7 mouse cellular contexts compared by ENCODE assay signal in the genomic region with DNA sequence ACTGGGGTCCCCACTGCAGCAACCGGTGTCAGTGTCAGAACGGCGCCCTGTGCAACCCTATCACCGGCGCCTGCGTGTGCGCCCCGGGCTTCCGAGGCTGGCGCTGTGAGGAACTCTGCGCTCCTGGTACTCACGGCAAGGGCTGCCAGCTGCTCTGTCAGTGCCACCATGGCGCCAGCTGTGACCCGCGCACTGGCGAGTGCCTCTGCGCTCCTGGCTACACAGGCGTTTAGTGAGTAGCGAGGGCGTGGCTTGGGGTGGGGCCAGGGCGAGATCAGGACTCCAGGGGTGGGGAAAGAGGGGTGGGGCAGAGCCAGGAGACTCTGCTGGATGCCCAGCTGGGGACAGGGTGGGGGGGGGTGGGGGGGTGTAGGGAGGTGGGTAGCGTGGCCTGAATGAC.
DNase-seq lines count a peak whose midpoint lies in the region; ATAC-seq and TF ChIP-seq lines count a peak whose summit lies in the region.

No protein-coding gene starts in this region.

- 4% methylated on average over 22 of the region's 22 CpGs for WGBS in forebrain, embryonic 11.5 days
- 3% methylated on average over 22 of the region's 22 CpGs for WGBS in limb, embryonic 10.5 days
- 3% methylated on average over 22 of the region's 22 CpGs for WGBS in midbrain, embryonic 11.5 days

- H3K27me3 ChIP-seq in E14TG2a.4 (ENCODE audit: insufficient read depth, low read length): peaks cover 50% of the 10 kb centered on the region
- H3K27me3 ChIP-seq in forebrain, embryonic 11.5 days (ENCODE audit: control insufficient read depth, insufficient read depth, low read length): peaks cover 12% of the 10 kb centered on the region; the same call in 1 of the 2 replicates
- peaks cover 74% of the 10 kb centered on the region for H3K27me3 ChIP-seq in limb, embryonic 10.5 days (ENCODE audit: low read depth, poor library complexity, severe bottlenecking)
- H3K27me3 ChIP-seq in midbrain, embryonic 11.5 days (ENCODE audit: control insufficient read depth, insufficient read depth, low read length): peaks cover 6% of the 10 kb centered on the region; the same call in 1 of the 2 replicates

- no peak overlapping the region for H3K27ac ChIP-seq in forebrain, embryonic 11.5 days (ENCODE audit: low read depth, low read length)
- 0 out of 2 replicates have a peak overlapping the region, but pooled peaks have one; percentile 14 for H3K27ac ChIP-seq in limb, embryonic 10.5 days
- no peak overlapping the region for H3K27ac ChIP-seq in midbrain, embryonic 11.5 days (ENCODE audit: low read depth, low read length)

- H3K4me3 ChIP-seq in E14TG2a.4 (replicated peaks; ENCODE audit: low read length): peak overlapping the region; percentile 67
- H3K4me3 ChIP-seq in forebrain, embryonic 11.5 days (ENCODE audit: low read depth, low read length): peak overlapping the region; percentile 15; the same call in 1 of the 2 replicates
- H3K4me3 ChIP-seq in limb, embryonic 10.5 days: peak overlapping the region; percentile 51
- peak overlapping the region; percentile 15; the same call in 1 of the 2 replicates for H3K4me3 ChIP-seq in midbrain, embryonic 11.5 days (ENCODE audit: low read depth, low read length)

- no peak overlapping the region; the same call in 1 of the 2 replicates for H3K9ac ChIP-seq in forebrain, embryonic 11.5 days (ENCODE audit: low read length)
- H3K9ac ChIP-seq in midbrain, embryonic 11.5 days (ENCODE audit: low read length): no peak overlapping the region

- peak overlapping the region; percentile 43 for H3K4me2 ChIP-seq in forebrain, embryonic 11.5 days (ENCODE audit: low read depth, low read length, severe bottlenecking)
- peak overlapping the region; percentile 42 for H3K4me2 ChIP-seq in midbrain, embryonic 11.5 days

- no peak for TF ChIP-seq CTCF in E14TG2a.4 (conservative IDR thresholded peaks at IDR 0.05; ENCODE audit: low read length)

- H3K36me3 ChIP-seq in E14TG2a.4 (ENCODE audit: insufficient read depth, low read length): no peaks in the 10 kb centered on the region
- H3K36me3 ChIP-seq in forebrain, embryonic 11.5 days (ENCODE audit: control insufficient read depth, insufficient read depth, low read length): no peaks in the 10 kb centered on the region
- H3K36me3 ChIP-seq in limb, embryonic 10.5 days: no peaks in the 10 kb centered on the region
- no peaks in the 10 kb centered on the region for H3K36me3 ChIP-seq in midbrain, embryonic 11.5 days (ENCODE audit: control insufficient read depth, insufficient read depth, low read length)

- peak; percentile 8 for DNase-seq in NIH3T3 (ENCODE audit: low read depth)
- peak; percentile 57 for DNase-seq in forebrain, embryonic 11.5 days (ENCODE audit: low spot score)
- peak; percentile 53 for DNase-seq in heart, postnatal 4 days
- peak; percentile 53 for DNase-seq in limb, embryonic 10.5 days (ENCODE audit: low spot score)
- DNase-seq in midbrain, embryonic 11.5 days (ENCODE audit: low spot score, missing footprints): no peak
- no peak for DNase-seq in T-cell, adult 2 months (ENCODE audit: low spot score)

- no peaks in the 10 kb centered on the region for H3K9me3 ChIP-seq in E14TG2a.4 (ENCODE audit: low read length)
- no peaks in the 10 kb centered on the region for H3K9me3 ChIP-seq in forebrain, embryonic 11.5 days (ENCODE audit: control insufficient read depth, low read length)
- no peaks in the 10 kb centered on the region for H3K9me3 ChIP-seq in limb, embryonic 10.5 days (replicated peaks)
- no peaks in the 10 kb centered on the region for H3K9me3 ChIP-seq in midbrain, embryonic 11.5 days (ENCODE audit: control insufficient read depth, low read length)

- peaks cover 46% of the 10 kb centered on the region for H3K4me1 ChIP-seq in E14TG2a.4 (replicated peaks; ENCODE audit: low read depth, low read length)
- peaks cover 3% of the 10 kb centered on the region; the same call in 1 of the 2 replicates for H3K4me1 ChIP-seq in forebrain, embryonic 11.5 days (replicated peaks; ENCODE audit: control insufficient read depth, insufficient read depth, low read length)
- peaks cover 20% of the 10 kb centered on the region for H3K4me1 ChIP-seq in limb, embryonic 10.5 days
- peaks cover 4% of the 10 kb centered on the region; the same call in 1 of the 2 replicates for H3K4me1 ChIP-seq in midbrain, embryonic 11.5 days (ENCODE audit: control insufficient read depth, insufficient read depth, low read length)

- ATAC-seq in forebrain, embryonic 11.5 days (replicated peaks; ENCODE audit: low FRiP score): no peak
- no peak for ATAC-seq in midbrain, embryonic 11.5 days (ENCODE audit: low FRiP score)

Comparison
In these comparisons a context has a peak if more than half of its experiments do, and no peak if none do; other contexts are left out.
1. H3K4me3 ChIP-seq: peak in every context shown above with its lines; median percentile 67 in E14TG2a.4; 51 in limb, embryonic 10.5 days; 15 in forebrain, embryonic 11.5 days; 15 in midbrain, embryonic 11.5 days.
2. DNase-seq: peak in NIH3T3 (single experiment), forebrain, embryonic 11.5 days (single experiment), heart, postnatal 4 days (single experiment) and limb, embryonic 10.5 days (single experiment); none in midbrain, embryonic 11.5 days (single experiment) and T-cell, adult 2 months (single experiment).